ENCODE assay signal across 17 mouse cellular contexts in genomic region chr4:56756966-56757600, GRCm38 (mm10). TPM values are rescaled to one million over a fixed set of nuclear protein-coding genes. Genes with fewer than 3 reads are reported as not detected.
DNase-seq lines count a peak whose midpoint lies in the region; ATAC-seq and TF ChIP-seq lines count a peak whose summit lies in the region.
"Had no signal": no experiment of that assay in that cellular context is flagged by ENCODE, and none has a peak within 500 bp of the region (broad histone marks: within the 10 kb centered on the region; RNA-seq: fewer than 3 reads in every experiment).

No protein-coding gene starts in this region.

- H3K36me3 ChIP-seq in liver, embryonic 16.5 days (ENCODE audit: control insufficient read depth, insufficient read depth) = peaks cover 12% of the 10 kb centered on the region
- peaks cover 46% of the 10 kb centered on the region; the same call in 1 of the 2 replicates for H3K36me3 ChIP-seq in macrophage (ENCODE audit: inconsistent target)

- 37% methylated on average over 10 of the region's 10 CpGs for WGBS in bone marrow, adult 2 months
- 73% methylated on average over 10 of the region's 10 CpGs for WGBS in liver, embryonic 16.5 days (ENCODE audit: insufficient replicate concordance)
- WGBS in macrophage (ENCODE audit: missing documents) = 21% methylated on average over 10 of the region's 10 CpGs

- no peaks in the 10 kb centered on the region for H3K9me3 ChIP-seq in liver, embryonic 16.5 days (replicated peaks; ENCODE audit: control insufficient read depth, low read length)
- H3K9me3 ChIP-seq: embryonic facial prominence, embryonic 12.5 days; midbrain, embryonic 13.5 days had no signal

- no peak for TF ChIP-seq POLR2A in bone marrow, adult 2 months (IDR thresholded peaks at IDR 0.05; ENCODE audit: borderline replicate concordance, control insufficient read depth, low read depth, low read length)

- DNase-seq in c-Kit-positive CD71-negative TER-119-negative erythroid progenitor cells, embryonic 14.5 days (ENCODE audit: low read depth) = peak; percentile 17
- DNase-seq in left cerebral cortex, adult 2 months (ENCODE audit: extremely low spot score in 1 of 2, low spot score in 2 of 2) = no peak
- no peak for DNase-seq in kidney, adult 11 months
- DNase-seq in cerebellum, adult 18-20 months = no peak
- DNase-seq: adrenal gland, adult 2 months; cerebellum, postnatal 36 days; kidney, postnatal 10 days; lung, embryonic 14.5 days had no signal

- no peak overlapping the region for H3K9ac ChIP-seq in liver, embryonic 16.5 days (ENCODE audit: low read depth, low read length)
- H3K9ac ChIP-seq: embryonic facial prominence, embryonic 12.5 days; lung, embryonic 14.5 days; midbrain, embryonic 13.5 days had no signal

- no peak overlapping the region; the same call in 1 of the 2 replicates for H3K4me2 ChIP-seq in liver, embryonic 16.5 days (ENCODE audit: low read depth, low read length)
- H3K4me2 ChIP-seq: embryonic facial prominence, embryonic 12.5 days; lung, embryonic 14.5 days; midbrain, embryonic 13.5 days had no signal

- H3K4me3 ChIP-seq in bone marrow, adult 2 months (replicated peaks; ENCODE audit: control insufficient read depth, low read depth, low read length) = peak overlapping the region; percentile 71
- H3K4me3 ChIP-seq in liver, embryonic 16.5 days (ENCODE audit: low read depth, low read length) = peak overlapping the region; percentile 1; the same call in 1 of the 2 replicates
- no peak overlapping the region for H3K4me3 ChIP-seq in macrophage (ENCODE audit: inconsistent target)
- H3K4me3 ChIP-seq in left cerebral cortex, adult 2 months = no peak overlapping the region
- H3K4me3 ChIP-seq: embryonic facial prominence, embryonic 12.5 days; heart, adult 2 months; midbrain, embryonic 13.5 days had no signal

- H3K79me2 ChIP-seq in macrophage (ENCODE audit: inconsistent target) = no peaks in the 10 kb centered on the region

- TF ChIP-seq CTCF in bone marrow, adult 2 months (IDR thresholded peaks at IDR 0.05; ENCODE audit: control insufficient read depth, insufficient read depth, low read length) = no peak
- TF ChIP-seq CTCF in left cerebral cortex, adult 2 months (IDR thresholded peaks at IDR 0.05) = no peak

- ATAC-seq in liver, embryonic 16.5 days (ENCODE audit: low read depth) = peak; percentile 75
- ATAC-seq: midbrain, embryonic 13.5 days had no signal

- H3K27ac ChIP-seq in bone marrow, adult 2 months (ENCODE audit: control insufficient read depth, insufficient read depth, low read depth, low read length, poor library complexity) = peak overlapping the region; percentile 90
- H3K27ac ChIP-seq in liver, embryonic 16.5 days (ENCODE audit: low read length) = no peak overlapping the region
- H3K27ac ChIP-seq in macrophage = peak overlapping the region; percentile 15; the same call in 1 of the 2 replicates
- H3K27ac ChIP-seq in left cerebral cortex, adult 2 months = no peak overlapping the region
- H3K27ac ChIP-seq: embryonic facial prominence, embryonic 12.5 days; heart, adult 2 months; midbrain, embryonic 13.5 days had no signal

- H3K4me1 ChIP-seq in bone marrow, adult 2 months (ENCODE audit: control insufficient read depth, insufficient read depth, low read length) = peaks cover 5% of the 10 kb centered on the region
- H3K4me1 ChIP-seq in liver, embryonic 16.5 days (ENCODE audit: control insufficient read depth, low read depth, low read length) = no peaks in the 10 kb centered on the region
- H3K4me1 ChIP-seq: embryonic facial prominence, embryonic 12.5 days; midbrain, embryonic 13.5 days had no signal

- intact Hi-C loops in left cerebral cortex, adult 2 months (cut with DNase I) = loop anchor here (5.0 kb wide), 1 partner anchor 35 kb away; no protein-coding TSS in a partner anchor

- no peaks in the 10 kb centered on the region for H3K27me3 ChIP-seq in liver, embryonic 16.5 days (ENCODE audit: control insufficient read depth, insufficient read depth, low read depth, low read length)
- H3K27me3 ChIP-seq: embryonic facial prominence, embryonic 12.5 days; midbrain, embryonic 13.5 days had no signal

RNA-seq across cellular contexts. Expression of gene Actl7a, which starts 13.9 kb away (rescaled TPM):
- polyA plus RNA-seq in bone marrow, adult 2 months (2011; ENCODE audit: insufficient read depth, insufficient read length, low replicate concordance, missing spikeins) = not detected in 2 replicates
- polyA plus RNA-seq in liver, embryonic 16.5 days (2015; fragmentation: Nextera tagmentation; extraction: Ambion mirVana) = not detected in 2 replicates
- not detected for total RNA-seq in macrophage (2018; cell fraction: chromatin; rRNA removed)
- not detected for total RNA-seq in macrophage (2018; cell fraction: cytosol; rRNA removed)
- not detected for total RNA-seq in macrophage (2018; cell fraction: nucleus; rRNA removed)
- not detected in 3 replicates for polyA plus RNA-seq in macrophage (2018)
- not detected for total RNA-seq in left cerebral cortex, adult 2 months (2021)
- total RNA-seq: adrenal gland, adult 2 months; heart, adult 2 months; heart, postnatal 10 days had no signal
- polyA plus RNA-seq: adrenal gland, adult 2 months; embryonic facial prominence, embryonic 12.5 days; lung, embryonic 14.5 days; neural tube, embryonic 11.5 days; thymus, postnatal 0 days had no signal

RNA-seq across cellular contexts. Expression of gene Actl7b, which starts 15.8 kb away (rescaled TPM):
- polyA plus RNA-seq in bone marrow, adult 2 months (2011; ENCODE audit: insufficient read depth, insufficient read length, low replicate concordance, missing spikeins) = 2.1 TPM in 1 of 2 replicates, not detected in the other
- polyA plus RNA-seq in liver, embryonic 16.5 days (2015; fragmentation: Nextera tagmentation; extraction: Ambion mirVana) = not detected in 2 replicates
- total RNA-seq in macrophage (2018; cell fraction: chromatin; rRNA removed) = under 1 TPM in 3 of 26 experiments, not detected in 23; 0.49 to 0.86 (median 0.61) TPM
- total RNA-seq in macrophage (2018; cell fraction: cytosol; rRNA removed) = not detected
- under 1 TPM in 3 of 26 experiments, not detected in 23; 0.42 to 0.51 (median 0.44) TPM for total RNA-seq in macrophage (2018; cell fraction: nucleus; rRNA removed)
- not detected in 3 replicates for polyA plus RNA-seq in macrophage (2018)
- not detected for total RNA-seq in left cerebral cortex, adult 2 months (2021)
- total RNA-seq: heart, adult 2 months; heart, postnatal 10 days had no signal
- polyA plus RNA-seq: adrenal gland, adult 2 months; embryonic facial prominence, embryonic 12.5 days; lung, embryonic 14.5 days; midbrain, embryonic 13.5 days; neural tube, embryonic 11.5 days; thymus, postnatal 0 days had no signal

RNA-seq across cellular contexts. Expression of gene Gm26657, which starts 17.2 kb away (rescaled TPM):
- not detected in 2 replicates for polyA plus RNA-seq in bone marrow, adult 2 months (2011; ENCODE audit: insufficient read depth, insufficient read length, low replicate concordance, missing spikeins)
- not detected in 2 replicates for polyA plus RNA-seq in liver, embryonic 16.5 days (2015; fragmentation: Nextera tagmentation; extraction: Ambion mirVana)
- not detected for total RNA-seq in macrophage (2018; cell fraction: chromatin; rRNA removed)
- total RNA-seq in macrophage (2018; cell fraction: cytosol; rRNA removed) = not detected
- not detected for total RNA-seq in macrophage (2018; cell fraction: nucleus; rRNA removed)
- not detected in 3 replicates for polyA plus RNA-seq in macrophage (2018)
- total RNA-seq in left cerebral cortex, adult 2 months (2021) = not detected
- total RNA-seq: adrenal gland, adult 2 months; heart, adult 2 months; heart, postnatal 10 days had no signal
- polyA plus RNA-seq: adrenal gland, adult 2 months; embryonic facial prominence, embryonic 12.5 days; heart, adult 2 months; lung, embryonic 14.5 days; midbrain, embryonic 13.5 days; neural tube, embryonic 11.5 days; thymus, postnatal 0 days had no signal

RNA-seq across cellular contexts. Expression of gene Elp1, which starts 45.0 kb away (rescaled TPM):
- polyA plus RNA-seq in bone marrow, adult 2 months (2011; ENCODE audit: insufficient read depth, insufficient read length, low replicate concordance, missing spikeins) = 20.2 and 44.5 TPM in 2 replicates
- polyA plus RNA-seq in liver, embryonic 16.5 days (2015; fragmentation: Nextera tagmentation; extraction: Ambion mirVana) = 10.6 and 10.9 TPM in 2 replicates
- total RNA-seq in macrophage (2018; cell fraction: chromatin; rRNA removed) = 10 to 100 TPM; 20.3 to 87.3 (median 52.3) TPM
- total RNA-seq in macrophage (2018; cell fraction: cytosol; rRNA removed) = 10 to 100 TPM in 25 of 26 experiments, 1 to 10 TPM in 1; 9.9 to 25.1 (median 17.4) TPM
- total RNA-seq in macrophage (2018; cell fraction: nucleus; rRNA removed) = 10 to 100 TPM; 14.7 to 52.2 (median 30.6) TPM
- 10.4 to 24.1 TPM (median 15.0 TPM) in 3 replicates for polyA plus RNA-seq in macrophage (2018)
- total RNA-seq in left cerebral cortex, adult 2 months (2021) = 10 to 100 TPM; 54.3 to 63.2 TPM

RNA-seq across cellular contexts. Expression of gene Fam206a, which starts 45.1 kb away (rescaled TPM):
- polyA plus RNA-seq in bone marrow, adult 2 months (2011; ENCODE audit: insufficient read depth, insufficient read length, low replicate concordance, missing spikeins) = 3.7 and 4.2 TPM in 2 replicates
- polyA plus RNA-seq in liver, embryonic 16.5 days (2015; fragmentation: Nextera tagmentation; extraction: Ambion mirVana) = 3.5 and 4.2 TPM in 2 replicates
- total RNA-seq in macrophage (2018; cell fraction: chromatin; rRNA removed) = 1 to 10 TPM; 2.8 to 9.2 (median 4.8) TPM
- total RNA-seq in macrophage (2018; cell fraction: cytosol; rRNA removed) = 1 to 10 TPM; 3.7 to 6.6 (median 5.2) TPM
- 10 to 100 TPM in 2 of 26 experiments, 1 to 10 TPM in 24; 3.0 to 11.0 (median 5.5) TPM for total RNA-seq in macrophage (2018; cell fraction: nucleus; rRNA removed)
- polyA plus RNA-seq in macrophage (2018) = 5.0 to 7.7 TPM (median 7.1 TPM) in 3 replicates
- total RNA-seq in left cerebral cortex, adult 2 months (2021) = 10 to 100 TPM; 17.5 to 18.1 TPM

Comparison
In these comparisons a context has a peak if more than half of its experiments do, and no peak if none do; other contexts are left out.
1. H3K27ac ChIP-seq: peak in bone marrow, adult 2 months (single experiment) and macrophage (single experiment); none in liver, embryonic 16.5 days (single experiment) and left cerebral cortex, adult 2 months (single experiment).
2. H3K4me3 ChIP-seq: peak in bone marrow, adult 2 months (single experiment) and liver, embryonic 16.5 days (single experiment); none in macrophage (single experiment) and left cerebral cortex, adult 2 months (single experiment).